ENCODE assay signal across 28 mouse cellular contexts in the genomic region with DNA sequence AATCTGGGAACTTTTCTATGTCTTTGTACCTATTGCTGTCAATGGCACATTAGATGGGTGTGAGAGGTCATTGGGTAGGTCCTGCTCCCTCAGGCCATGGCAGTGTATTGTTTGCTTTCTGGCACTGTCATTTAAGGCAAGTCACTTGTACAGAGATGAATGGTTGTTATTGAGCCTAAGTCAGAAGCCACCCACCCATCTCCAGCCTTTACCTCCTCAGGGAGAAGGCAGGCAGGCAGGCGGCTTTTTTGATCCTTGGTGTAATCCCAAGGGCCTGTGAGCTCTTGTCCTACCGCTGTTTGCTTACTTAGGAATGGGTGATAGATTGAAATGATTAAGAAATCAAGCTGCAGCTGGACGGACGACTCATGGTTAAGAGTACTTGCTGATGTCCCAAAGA. TPM values are rescaled to one million over a fixed set of nuclear protein-coding genes. Genes with fewer than 3 reads are reported as not detected.
"Had no signal": no experiment of that assay in that cellular context is flagged by ENCODE, and none has a peak within 500 bp of the region (broad histone marks: within the 10 kb centered on the region; RNA-seq: fewer than 3 reads in every experiment).

No protein-coding gene starts in this region.

- ATAC-seq: liver, embryonic 12.5 days; liver, postnatal 0 days; lung, postnatal 0 days; midbrain, embryonic 13.5 days; midbrain, embryonic 15.5 days; midbrain, embryonic 16.5 days had no signal

- DNase-seq: left cerebral cortex, postnatal 4 days; liver, embryonic 13.5 days; liver, postnatal 0 days; lung, adult 18-20 months; lung, adult 2 months; lung, embryonic 14.5 days; lung, postnatal 10 days; lung, postnatal 14 days; lung, postnatal 36 days; lung, postnatal 4 days; midbrain, embryonic 14.5 days had no signal

RNA-seq across cellular contexts. Expression of a gene that starts 28.4 kb away (rescaled TPM):
- total RNA-seq: left cerebral cortex, postnatal 36 days; megakaryocyte progenitor cell, adult 5-6 weeks; megakaryocyte, adult 5-6 weeks; megakaryocyte-erythroid progenitor cell, adult 5-6 weeks; monocyte, adult 5-6 weeks had no signal
- polyA plus RNA-seq: limb, embryonic 12.5 days; lung, adult 2 months; lung, postnatal 0 days; macrophage; midbrain, embryonic 11.5 days; midbrain, embryonic 12.5 days; midbrain, embryonic 14.5 days; midbrain, embryonic 15.5 days; midbrain, embryonic 16.5 days; myocyte; neural tube, embryonic 11.5 days; neural tube, embryonic 12.5 days had no signal
